ENCODE assay signal across 9 mouse cellular contexts in the genomic region with DNA sequence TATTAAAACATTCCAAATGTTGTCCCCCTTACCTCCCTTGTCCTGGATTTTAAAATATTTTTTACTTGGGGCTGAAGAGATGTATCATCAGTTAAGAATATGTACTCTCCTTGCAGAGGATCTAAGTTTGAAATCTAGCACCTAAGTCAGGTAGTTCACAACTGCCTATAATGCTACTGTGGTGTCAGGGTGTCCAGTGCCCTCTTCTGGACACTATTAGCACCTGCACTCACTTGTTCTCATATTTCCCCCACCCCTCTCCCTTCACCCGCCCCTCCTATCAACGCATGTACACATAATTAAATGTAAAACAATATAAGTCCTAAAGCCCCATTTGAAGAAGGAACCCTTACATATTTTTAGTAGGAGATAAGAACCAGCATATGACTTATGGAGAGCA. TPM values are rescaled to one million over a fixed set of nuclear protein-coding genes. Genes with fewer than 3 reads are reported as not detected.
A peak's percentile ranks its signal among the peaks of the same experiment; 100 is the strongest.
DNase-seq lines count a peak whose midpoint lies in the region; ATAC-seq and TF ChIP-seq lines count a peak whose summit lies in the region.
"Had no signal": no experiment of that assay in that cellular context is flagged by ENCODE, and none has a peak within 500 bp of the region (broad histone marks: within the 10 kb centered on the region; RNA-seq: fewer than 3 reads in every experiment).

No protein-coding gene starts in this region.

- peak; percentile 29; the same call in 1 of the 2 replicates for TF ChIP-seq CTCF in lung, adult 2 months (IDR thresholded peaks at IDR 0.05; ENCODE audit: insufficient read depth, low read length)
- peak; percentile 61 for TF ChIP-seq CTCF in Patski (IDR thresholded peaks at IDR 0.05)
- TF ChIP-seq CTCF in embryonic fibroblast, embryonic 13.5 days (IDR thresholded peaks at IDR 0.05; ENCODE audit: borderline replicate concordance, insufficient read depth, low read length) = peak; percentile 13; the same call in 1 of the 2 replicates

- H3K4me2 ChIP-seq in midbrain, embryonic 14.5 days (ENCODE audit: low read length) = no peak overlapping the region

- H3K9me3 ChIP-seq in midbrain, embryonic 14.5 days (ENCODE audit: control insufficient read depth, low read length) = no peaks in the 10 kb centered on the region

- ATAC-seq in Patski = peak; percentile 75
- ATAC-seq in midbrain, embryonic 14.5 days (ENCODE audit: low FRiP score, low TSS enrichment) = no peak

- H3K4me1 ChIP-seq in lung, adult 2 months (ENCODE audit: control insufficient read depth, insufficient read depth, low read length) = no peaks in the 10 kb centered on the region
- no peaks in the 10 kb centered on the region for H3K4me1 ChIP-seq in embryonic fibroblast, embryonic 13.5 days (ENCODE audit: control insufficient read depth, insufficient read depth, low read length)
- no peaks in the 10 kb centered on the region for H3K4me1 ChIP-seq in midbrain, embryonic 14.5 days (ENCODE audit: control insufficient read depth, insufficient read depth, low read length)

- no peak for TF ChIP-seq POLR2A in lung, adult 2 months (IDR thresholded peaks at IDR 0.05; ENCODE audit: borderline replicate concordance, extremely low read depth, low read depth, low read length)
- TF ChIP-seq POLR2A in embryonic fibroblast, embryonic 13.5 days (IDR thresholded peaks at IDR 0.05; ENCODE audit: low read depth, low read length) = no peak

- 13% methylated on average over 2 of the region's 2 CpGs for WGBS in lung, adult 2 months
- WGBS in midbrain, embryonic 14.5 days = 40% methylated on average over 2 of the region's 2 CpGs

- POLR2A ChIA-PET in Patski (lab: Charles Lee) = no interaction called here

- H3K27ac ChIP-seq in embryonic fibroblast, embryonic 13.5 days (ENCODE audit: insufficient read depth, low read length) = no peak overlapping the region
- H3K27ac ChIP-seq in midbrain, embryonic 14.5 days (replicated peaks; ENCODE audit: low read depth, low read length) = no peak overlapping the region

- no peak overlapping the region for H3K9ac ChIP-seq in midbrain, embryonic 14.5 days (replicated peaks; ENCODE audit: low read length)

- in situ Hi-C loops in Patski (cut with MboI; ENCODE audit: low pct_unique_long_range_greater_than_20kb) = no loop called here

- H3K36me3 ChIP-seq in midbrain, embryonic 14.5 days (ENCODE audit: control insufficient read depth, insufficient read depth, low read length) = no peaks in the 10 kb centered on the region

- H3K4me3 ChIP-seq in lung, adult 2 months (replicated peaks; ENCODE audit: extremely low read depth, low read depth, low read length) = no peak overlapping the region
- no peak overlapping the region for H3K4me3 ChIP-seq in embryonic fibroblast, embryonic 13.5 days (ENCODE audit: insufficient read depth, low read length)
- H3K4me3 ChIP-seq in midbrain, embryonic 14.5 days (replicated peaks; ENCODE audit: low read depth, low read length) = no peak overlapping the region
- H3K4me3 ChIP-seq: myocyte had no signal

- no peak for DNase-seq in lung, adult 2 months
- no peak for DNase-seq in lung, postnatal 14 days
- no peak for DNase-seq in Patski (ENCODE audit: low read depth, low spot score)
- DNase-seq in skeletal muscle tissue, adult 2 months (ENCODE audit: low read depth, low spot score) = peak; percentile 28
- DNase-seq in layer of hippocampus, adult 18-20 months (ENCODE audit: low spot score in 2 of 2) = no peak
- DNase-seq in frontal cortex, adult 2 months (ENCODE audit: extremely low spot score in 1 of 2, low spot score in 1 of 2) = no peak
- no peak for DNase-seq in midbrain, embryonic 14.5 days

- H3K27me3 ChIP-seq in Patski = peaks cover 31% of the 10 kb centered on the region
- no peaks in the 10 kb centered on the region for H3K27me3 ChIP-seq in midbrain, embryonic 14.5 days (ENCODE audit: control insufficient read depth, insufficient read depth, low read length)

- CTCF ChIA-PET in Patski (lab: Charles Lee) = no interaction called here

RNA-seq across cellular contexts. Expression of gene Ccng1, which starts 8.3 kb away (rescaled TPM):
- polyA plus RNA-seq in lung, adult 2 months (2012; rRNA removed) = 11.5 and 19.8 TPM in 2 replicates
- 77.6 TPM for polyA plus RNA-seq in Patski (2021)
- 427 and 623 TPM in 2 replicates for polyA plus RNA-seq in embryonic fibroblast, embryonic 13.5 days (2011; ENCODE audit: insufficient read length, low read depth, missing spikeins)
- 10 to 100 TPM; 72.3 to 74.5 TPM for total RNA-seq in layer of hippocampus, adult 18-20 months (2021)
- polyA plus RNA-seq in frontal cortex, adult 2 months (2012; rRNA removed) = 31.0 and 31.2 TPM in 2 replicates
- 31.0 and 43.6 TPM in 2 replicates for polyA plus RNA-seq in midbrain, embryonic 14.5 days (2014; fragmentation: Nextera tagmentation; extraction: Ambion mirVana)

RNA-seq across cellular contexts. Expression of gene Nudcd2, which starts 29.9 kb away (rescaled TPM):
- polyA plus RNA-seq in lung, adult 2 months (2012; rRNA removed) = 6.7 and 8.4 TPM in 2 replicates
- polyA plus RNA-seq in Patski (2021) = 84.7 TPM
- 96.4 and 104 TPM in 2 replicates for polyA plus RNA-seq in embryonic fibroblast, embryonic 13.5 days (2011; ENCODE audit: insufficient read length, low read depth, missing spikeins)
- 10 to 100 TPM; 17.0 to 19.9 TPM for total RNA-seq in layer of hippocampus, adult 18-20 months (2021)
- polyA plus RNA-seq in frontal cortex, adult 2 months (2012; rRNA removed) = 17.4 and 25.3 TPM in 2 replicates
- polyA plus RNA-seq in midbrain, embryonic 14.5 days (2014; fragmentation: Nextera tagmentation; extraction: Ambion mirVana) = 62.9 and 74.9 TPM in 2 replicates

RNA-seq across cellular contexts. Expression of gene Hmmr, which starts 30.2 kb away (rescaled TPM):
- 0.33 and 0.71 TPM in 2 replicates for polyA plus RNA-seq in lung, adult 2 months (2012; rRNA removed)
- 27.7 TPM for polyA plus RNA-seq in Patski (2021)
- polyA plus RNA-seq in embryonic fibroblast, embryonic 13.5 days (2011; ENCODE audit: insufficient read length, low read depth, missing spikeins) = 30.9 and 42.8 TPM in 2 replicates
- under 1 TPM in 1 of 2 experiments, not detected in 1; 0.15 TPM for total RNA-seq in layer of hippocampus, adult 18-20 months (2021)
- 0.71 and 0.76 TPM in 2 replicates for polyA plus RNA-seq in frontal cortex, adult 2 months (2012; rRNA removed)
- 5.1 and 8.7 TPM in 2 replicates for polyA plus RNA-seq in midbrain, embryonic 14.5 days (2014; fragmentation: Nextera tagmentation; extraction: Ambion mirVana)
